Mouse (Mus musculus) hindbrain, embryonic 14.5 days (tissue): ENCODE measurements around the gene Aplnr. TPM values are rescaled to one million over a fixed set of nuclear protein-coding genes. Genes with fewer than 3 reads are reported as not detected.

ENCODE experiments used
- ATAC-seq: fragments of 200-750 bp; cut with Nextera tagmentation; 2 replicates; pipeline ENCODE4 v1.8.0; 2017; ENCODE audit warnings: moderate number of reproducible peaks, mild to moderate bottlenecking, moderate TSS enrichment, moderate library complexity; ENCODE audit not compliant: low FRiP score
- DNase-seq: peaks from one replicate; pipeline ENCODE4 v3.0.0-alpha.2; 2015; ENCODE audit warnings: low spot score
- H3K27ac ChIP-seq: fragments of 300-500 bp; sonication (generic); 2 replicates; pipeline ENCODE4 v1.5.1; 2014; ENCODE audit warnings: mild to moderate bottlenecking, moderate library complexity
- H3K27me3 ChIP-seq: fragments of 300-500 bp; sonication (generic); 2 replicates; pipeline ENCODE4 v1.6.1; 2014; ENCODE audit warnings: mild to moderate bottlenecking, low read length, mixed read lengths; ENCODE audit not compliant: control insufficient read depth, insufficient read depth
- H3K36me3 ChIP-seq: fragments of 300-500 bp; sonication (generic); replicated peaks from 2 replicates; pipeline ENCODE4 v1.6.1; 2014; ENCODE audit not compliant: control insufficient read depth, insufficient read depth
- H3K4me1 ChIP-seq: fragments of 300-500 bp; sonication (generic); replicated peaks from 2 replicates; pipeline ENCODE4 v1.6.1; 2014; ENCODE audit warnings: antibody characterized with exemption, low read length, mixed read lengths; ENCODE audit not compliant: control insufficient read depth, insufficient read depth
- H3K4me2 ChIP-seq: fragments of 300-500 bp; sonication (generic); replicated peaks from 2 replicates; pipeline ENCODE4 v1.6.1; 2014; ENCODE audit warnings: mild to moderate bottlenecking, moderate library complexity
- H3K4me3 ChIP-seq: fragments of 300-500 bp; sonication (generic); replicated peaks from 2 replicates; pipeline ENCODE4 v1.5.1; 2014; ENCODE audit warnings: mild to moderate bottlenecking, low read length
- H3K9ac ChIP-seq: fragments of 300-500 bp; sonication (generic); 2 replicates; pipeline ENCODE4 v1.6.1; 2014
- H3K9me3 ChIP-seq: fragments of 300-500 bp; sonication (generic); 2 replicates; pipeline ENCODE4 v1.6.1; 2016; ENCODE audit warnings: low read length; ENCODE audit not compliant: control insufficient read depth
- WGBS: fragments of 180-500 bp; shearing (Covaris S2); extraction: QIAGEN DNeasy Blood & Tissue Kit; methylation state at CpG from one replicate; pipeline ENCODE4 v1.1.7; 2014; 5-methylcytosine and 5-hydroxymethylcytosine counted together
- polyA plus RNA-seq: library from polyadenylated mRNA; unstranded; fragments of >200 nt; fragmentation: Nextera tagmentation; extraction: Ambion mirVana; gene quantifications from 2 replicates; pipeline ENCODE4 v1.2.1, GENCODE M21; 2014

Gene Aplnr
- polyA plus RNA-seq, 1 experiment from 2014 or later: 35.2 TPM

GRCm38 (mm10) chr2:85150373-85150772, 14.3 kb downstream of the Aplnr start:
- DNase-seq (no peak), ATAC-seq (no peak)
- no peaks in the 10 kb centered on the region for H3K36me3 ChIP-seq
- no peak overlapping the region for H3K4me3 ChIP-seq
- no peak overlapping the region for H3K27ac ChIP-seq
- no peaks in the 10 kb centered on the region for H3K27me3 ChIP-seq
- H3K4me1 ChIP-seq: no peaks in the 10 kb centered on the region
- H3K4me2 ChIP-seq: no peak overlapping the region
- WGBS: 90% methylated on average over 1 of the region's 1 CpGs
- no peak overlapping the region for H3K9ac ChIP-seq
- no peaks in the 10 kb centered on the region for H3K9me3 ChIP-seq

GRCm38 (mm10) chr2:85151233-85151632, 15.2 kb downstream of the Aplnr start:
- H3K4me2 ChIP-seq: no peak overlapping the region
- no peak overlapping the region for H3K4me3 ChIP-seq
- H3K27ac ChIP-seq: no peak overlapping the region
- no peaks in the 10 kb centered on the region for H3K27me3 ChIP-seq
- DNase-seq (no peak), ATAC-seq (no peak)
- H3K9ac ChIP-seq: no peak overlapping the region
- H3K36me3 ChIP-seq: no peaks in the 10 kb centered on the region
- H3K9me3 ChIP-seq: no peaks in the 10 kb centered on the region
- no peaks in the 10 kb centered on the region for H3K4me1 ChIP-seq
- WGBS: 83% methylated on average over 2 of the region's 2 CpGs

GRCm38 (mm10) chr2:85155334-85155733, 19.3 kb downstream of the Aplnr start:
- Histone ChIP-seq H3K4me3 (no peak overlapping the region), H3K9me3 (no peaks in the 10 kb centered on the region), H3K9ac (no peak overlapping the region), H3K4me1 (no peaks in the 10 kb centered on the region), H3K27ac (no peak overlapping the region), H3K4me2 (no peak overlapping the region), H3K27me3 (no peaks in the 10 kb centered on the region), H3K36me3 (no peaks in the 10 kb centered on the region)
- 85% methylated on average over 9 of the region's 9 CpGs for WGBS
- DNase-seq (no peak), ATAC-seq (no peak)

GRCm38 (mm10) chr2:85156136-85156535, 20.1 kb downstream of the Aplnr start:
- H3K4me3 ChIP-seq: no peak overlapping the region
- H3K27me3 ChIP-seq: no peaks in the 10 kb centered on the region
- no peak for DNase-seq
- H3K27ac ChIP-seq: no peak overlapping the region
- H3K9me3 ChIP-seq: no peaks in the 10 kb centered on the region
- ATAC-seq: no peak
- WGBS: 86% methylated on average over 5 of the region's 5 CpGs
- H3K4me2 ChIP-seq: no peak overlapping the region
- 0 out of 2 replicates have a peak, but pooled peaks cover 4% of the 10 kb centered on the region for H3K4me1 ChIP-seq
- no peak overlapping the region for H3K9ac ChIP-seq
- H3K36me3 ChIP-seq: no peaks in the 10 kb centered on the region

- H3K4me2 ChIP-seq: no peak overlapping the region
- peaks cover 12% of the 10 kb centered on the region; the same call in 1 of the 2 replicates for H3K4me1 ChIP-seq
- WGBS: 96% methylated on average over 3 of the region's 3 CpGs
- no peak overlapping the region for H3K9ac ChIP-seq
- H3K27ac ChIP-seq: no peak overlapping the region
- H3K9me3 ChIP-seq: no peaks in the 10 kb centered on the region
- no peaks in the 10 kb centered on the region for H3K27me3 ChIP-seq
- no peak overlapping the region for H3K4me3 ChIP-seq
- ATAC-seq: no peak
- DNase-seq: no peak
- no peaks in the 10 kb centered on the region for H3K36me3 ChIP-seq
Observed at GRCm38 (mm10) chr2:85157382-85157781, 21.4 kb downstream of the Aplnr start.

- peak overlapping the region; percentile 3; the same call in 1 of the 2 replicates for H3K27ac ChIP-seq
Observed at GRCm38 (mm10) chr2:85160901-85161637, 25.0 kb downstream of the Aplnr start.

GRCm38 (mm10) chr2:85161638-85162093, 25.6 kb downstream of the Aplnr start:
- no peaks in the 10 kb centered on the region for H3K9me3 ChIP-seq
- DNase-seq (no peak), ATAC-seq (no peak; the same call in 1 of the 2 replicates)
- no peaks in the 10 kb centered on the region for H3K27me3 ChIP-seq
- H3K4me3 ChIP-seq: no peak overlapping the region
- no peak overlapping the region for H3K9ac ChIP-seq
- no peaks in the 10 kb centered on the region for H3K36me3 ChIP-seq
- H3K4me1 ChIP-seq: peaks cover 12% of the 10 kb centered on the region; the same call in 1 of the 2 replicates
- no peak overlapping the region for H3K4me2 ChIP-seq
- 0% methylated on average over 1 of the region's 1 CpGs for WGBS
- peak overlapping the region; percentile 41 for H3K27ac ChIP-seq

More at GRCm38 (mm10) chr2:85160901-85161637, 25.0 kb downstream of the Aplnr start:
- Histone ChIP-seq H3K27me3 (no peaks in the 10 kb centered on the region), H3K4me1 (peaks cover 12% of the 10 kb centered on the region; the same call in 1 of the 2 replicates), H3K4me3 (no peak overlapping the region), H3K4me2 (no peak overlapping the region), H3K36me3 (no peaks in the 10 kb centered on the region), H3K9me3 (no peaks in the 10 kb centered on the region), H3K9ac (no peak overlapping the region)
- 66% methylated on average over 4 of the region's 4 CpGs for WGBS
- no peak for DNase-seq
- ATAC-seq: peak; percentile 52; the same call in 1 of the 2 replicates

GRCm38 (mm10) chr2:85163311-85164047, 27.5 kb downstream of the Aplnr start:
- Histone ChIP-seq H3K36me3 (no peaks in the 10 kb centered on the region), H3K27ac (no peak overlapping the region), H3K4me1 (peaks cover 12% of the 10 kb centered on the region; the same call in 1 of the 2 replicates), H3K27me3 (no peaks in the 10 kb centered on the region), H3K9me3 (no peaks in the 10 kb centered on the region), H3K9ac (no peak overlapping the region), H3K4me2 (no peak overlapping the region), H3K4me3 (no peak overlapping the region)
- DNase-seq (no peak), ATAC-seq (no peak)
- 49% methylated on average over 7 of the region's 7 CpGs for WGBS

- H3K9me3 ChIP-seq: no peaks in the 10 kb centered on the region
- no peak for ATAC-seq
- H3K36me3 ChIP-seq: no peaks in the 10 kb centered on the region
- no peaks in the 10 kb centered on the region for H3K4me1 ChIP-seq
- DNase-seq: no peak
- no peak overlapping the region for H3K27ac ChIP-seq
- H3K9ac ChIP-seq: no peak overlapping the region
- no peak overlapping the region for H3K4me3 ChIP-seq
- H3K27me3 ChIP-seq: no peaks in the 10 kb centered on the region
- H3K4me2 ChIP-seq: no peak overlapping the region
- 79% methylated on average over 1 of the region's 1 CpGs for WGBS
Observed at GRCm38 (mm10) chr2:85167624-85168023, 31.6 kb downstream of the Aplnr start.
